Mouse (Mus musculus): Measurements from ENCODE around the gene Adam19.
"Not testable (repeated sequence)": the region's sequence is repeated elsewhere in the genome, so short reads cannot be mapped to it uniquely, and the experiment has no call there.

Gene Adam19

DNA sequence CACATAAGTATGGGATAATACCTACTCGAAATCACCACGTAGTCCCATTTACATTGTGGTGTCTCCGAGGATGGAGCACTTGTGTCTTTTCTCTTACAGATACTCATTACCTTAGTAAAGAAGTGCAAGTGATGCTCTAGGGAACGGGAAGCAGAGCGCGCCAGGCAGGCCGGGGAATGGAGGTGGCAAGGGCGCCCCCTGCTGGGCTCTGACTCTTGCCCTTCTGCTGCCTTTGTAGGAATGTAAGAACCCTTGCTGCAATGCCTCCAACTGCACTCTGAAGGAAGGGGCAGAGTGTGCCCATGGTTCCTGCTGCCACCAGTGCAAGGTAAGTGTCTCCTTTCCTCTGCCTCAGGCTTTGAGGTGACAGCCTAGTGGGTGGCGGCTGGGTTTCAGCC, 72.8 kb downstream of the Adam19 start:
- in situ Hi-C loops (cut with MboI, MseI): no loop called here

DNA sequence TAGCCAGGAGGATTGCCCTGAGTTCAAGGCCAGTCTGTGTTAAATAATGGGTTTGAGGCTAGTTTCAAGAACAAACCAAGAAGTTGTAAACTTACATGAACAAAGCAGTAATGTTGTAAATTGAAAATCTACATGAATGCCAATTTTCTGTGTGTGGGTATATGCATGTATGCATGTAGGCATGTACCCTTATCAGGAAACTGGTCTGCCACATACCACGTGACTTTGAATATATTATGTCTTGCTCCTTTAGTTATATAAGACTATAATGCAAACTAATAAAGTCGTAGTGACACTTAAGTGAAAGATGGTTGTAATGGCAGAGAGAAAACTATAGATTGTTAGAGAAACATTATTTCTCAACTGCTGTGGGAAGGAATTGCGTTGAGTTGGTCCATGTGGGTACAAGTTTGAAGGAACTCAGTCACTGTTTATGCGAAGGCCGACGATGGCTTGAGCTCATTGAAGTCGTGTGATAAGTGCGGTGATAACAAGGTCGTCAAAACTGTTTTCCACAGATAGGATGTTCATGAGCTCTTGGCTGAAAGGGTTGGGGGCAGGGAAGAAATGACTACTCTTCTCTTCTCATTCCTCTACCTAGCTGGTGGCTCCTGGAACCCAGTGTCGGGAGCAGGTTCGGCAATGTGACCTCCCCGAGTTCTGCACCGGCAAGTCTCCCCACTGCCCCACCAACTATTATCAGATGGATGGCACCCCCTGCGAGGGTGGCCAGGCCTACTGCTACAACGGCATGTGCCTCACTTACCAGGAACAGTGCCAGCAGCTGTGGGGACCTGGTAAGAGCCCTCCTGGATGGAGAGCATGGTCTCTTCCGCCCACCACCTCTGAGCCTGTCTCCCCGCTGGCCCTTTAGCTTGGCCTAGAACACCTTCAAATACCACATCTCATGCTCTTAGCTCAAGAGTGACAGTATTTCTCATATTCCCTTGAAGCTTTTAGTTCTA, 75.5 kb downstream of the Adam19 start:
- in situ Hi-C loops (cut with MboI, MseI): no loop called here

DNA sequence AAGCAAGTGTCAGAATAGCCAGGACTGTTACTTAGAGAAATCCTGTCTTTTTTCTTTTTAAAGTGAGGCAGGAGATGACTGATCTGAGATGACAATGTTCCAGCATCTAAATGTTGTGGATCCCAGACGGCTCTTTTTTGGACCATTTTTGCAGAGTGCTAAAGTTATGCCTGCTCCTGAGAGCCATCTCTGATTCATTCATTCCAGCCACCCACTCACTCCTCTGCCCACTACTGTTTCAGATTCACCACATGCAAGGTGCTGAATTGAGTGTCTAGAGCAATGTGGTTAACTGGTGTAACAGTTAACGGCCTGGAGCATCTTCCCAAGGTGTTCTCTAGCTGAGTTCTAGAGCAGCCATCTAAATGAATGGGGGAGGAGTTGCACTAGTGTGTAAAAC, 79.1 kb downstream of the Adam19 start:
- in situ Hi-C loops (cut with MboI, MseI): no loop called here

DNA sequence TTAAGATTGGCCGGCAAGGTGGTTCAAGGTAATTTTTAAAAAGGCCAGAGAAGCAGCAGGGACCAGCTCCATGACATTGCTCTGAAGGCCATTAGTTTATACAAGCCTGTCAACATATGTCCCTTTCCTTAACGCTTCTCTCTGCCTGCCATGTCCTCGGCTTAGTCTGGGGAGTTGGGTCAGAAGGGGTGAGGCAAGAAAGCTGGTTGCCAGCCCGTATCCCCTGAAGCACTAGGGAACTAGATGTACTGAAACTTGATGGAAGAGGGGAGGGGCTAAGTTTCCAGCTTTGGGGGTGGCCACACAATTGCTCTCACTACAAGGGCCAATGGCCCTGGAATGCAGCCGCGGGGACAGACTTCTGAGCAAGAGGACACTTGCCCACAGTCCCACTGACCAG, 87.5 kb downstream of the Adam19 start:
- in situ Hi-C loops (cut with MboI, MseI): no loop called here

DNA sequence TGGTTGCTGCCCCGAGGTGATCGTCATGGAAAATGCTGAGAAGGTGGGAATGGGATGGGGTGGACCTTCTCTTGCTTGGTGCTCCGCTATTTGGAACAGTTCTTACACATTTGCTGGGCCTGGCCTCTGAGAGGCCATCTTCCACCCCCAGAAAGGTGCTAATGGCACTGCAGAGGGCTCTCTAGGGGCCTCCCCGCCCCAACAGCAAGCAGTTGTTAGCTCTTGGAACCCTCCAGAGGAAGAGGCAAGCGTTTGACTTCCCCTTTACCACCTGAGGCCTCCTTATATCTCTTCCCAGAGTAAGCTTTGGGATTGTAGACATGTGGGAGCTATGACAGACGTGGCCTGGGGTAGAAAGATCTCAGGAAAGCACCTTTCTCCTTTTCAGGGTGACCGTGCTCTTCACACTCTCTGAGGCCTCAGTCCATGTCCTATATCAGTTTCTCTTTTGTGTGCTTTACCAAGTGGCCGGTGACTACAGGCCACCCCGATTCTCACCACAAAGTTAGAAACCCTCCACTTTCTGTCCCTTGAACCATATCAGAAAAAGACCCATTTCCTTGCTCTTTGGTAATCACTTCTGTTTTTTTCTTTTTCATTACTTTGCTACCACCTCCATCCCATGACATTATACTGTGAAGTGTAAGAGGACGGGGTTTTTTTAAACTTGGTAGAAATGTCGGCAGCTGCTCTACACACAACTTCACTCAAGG, 89.5 kb downstream of the Adam19 start:
- in situ Hi-C loops (cut with MboI, MseI): no loop called here

DNA sequence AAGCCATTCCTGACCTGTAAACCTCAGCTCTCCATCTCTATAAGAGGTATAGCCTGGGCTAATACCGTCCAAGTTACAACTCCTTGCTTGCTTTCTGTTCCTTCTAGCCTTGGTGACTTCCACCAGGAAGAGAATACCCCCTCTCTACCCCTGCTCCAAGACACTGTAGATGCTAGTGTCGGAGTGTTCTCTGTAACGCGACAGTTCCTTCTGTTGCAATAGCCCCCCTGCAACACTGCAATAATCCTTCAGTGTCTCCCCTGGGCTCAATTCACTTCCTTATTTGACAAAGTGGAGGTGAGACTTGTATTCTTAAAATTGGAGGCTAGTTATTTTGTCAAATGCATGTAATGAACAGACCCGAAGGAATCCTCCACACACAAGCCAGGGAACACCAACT, 90.8 kb downstream of the Adam19 start:
- in situ Hi-C loops (cut with MboI, MseI): no loop called here

DNA sequence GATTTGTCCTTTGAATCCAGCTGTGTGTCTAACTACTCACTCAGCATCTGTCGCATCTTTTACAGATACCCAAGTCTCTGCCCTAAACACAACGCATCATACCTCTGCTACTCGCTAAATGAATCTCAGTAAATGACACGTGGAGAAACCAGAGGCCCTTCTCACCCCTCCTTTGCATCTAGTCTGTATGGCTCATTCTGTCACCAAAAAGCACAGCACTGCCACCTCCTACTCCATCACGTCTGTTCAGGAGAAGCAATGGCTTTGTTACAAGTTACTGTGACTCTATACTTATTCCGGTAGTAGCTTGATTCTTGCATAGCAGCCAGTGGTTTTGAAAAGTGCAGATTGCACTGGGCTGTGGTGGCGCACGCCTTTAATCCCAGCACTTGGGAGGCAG, 101.2 kb downstream of the Adam19 start:
- in situ Hi-C loops (cut with MboI, MseI): no loop called here

DNA sequence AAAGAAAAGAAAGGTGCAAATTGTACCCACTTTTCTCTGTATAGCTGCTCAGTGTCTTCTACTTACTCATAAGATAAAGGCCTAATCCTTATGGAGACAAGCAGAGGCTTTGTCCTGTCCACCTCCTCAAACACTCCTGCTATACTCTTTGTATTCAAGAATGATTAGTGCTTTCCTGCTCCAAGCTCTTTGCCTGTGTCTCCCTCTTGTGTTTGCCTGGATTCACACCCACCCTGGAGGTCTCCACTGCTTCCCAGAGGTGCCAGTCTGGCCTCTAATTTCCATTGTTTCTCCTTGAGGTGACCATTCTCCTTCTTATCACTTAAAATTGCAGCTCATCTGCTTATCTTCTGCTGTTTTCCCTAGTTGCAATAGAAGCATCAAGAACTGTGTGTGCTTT, 101.7 kb downstream of the Adam19 start:
- in situ Hi-C loops (cut with MboI, MseI): no loop called here

DNA sequence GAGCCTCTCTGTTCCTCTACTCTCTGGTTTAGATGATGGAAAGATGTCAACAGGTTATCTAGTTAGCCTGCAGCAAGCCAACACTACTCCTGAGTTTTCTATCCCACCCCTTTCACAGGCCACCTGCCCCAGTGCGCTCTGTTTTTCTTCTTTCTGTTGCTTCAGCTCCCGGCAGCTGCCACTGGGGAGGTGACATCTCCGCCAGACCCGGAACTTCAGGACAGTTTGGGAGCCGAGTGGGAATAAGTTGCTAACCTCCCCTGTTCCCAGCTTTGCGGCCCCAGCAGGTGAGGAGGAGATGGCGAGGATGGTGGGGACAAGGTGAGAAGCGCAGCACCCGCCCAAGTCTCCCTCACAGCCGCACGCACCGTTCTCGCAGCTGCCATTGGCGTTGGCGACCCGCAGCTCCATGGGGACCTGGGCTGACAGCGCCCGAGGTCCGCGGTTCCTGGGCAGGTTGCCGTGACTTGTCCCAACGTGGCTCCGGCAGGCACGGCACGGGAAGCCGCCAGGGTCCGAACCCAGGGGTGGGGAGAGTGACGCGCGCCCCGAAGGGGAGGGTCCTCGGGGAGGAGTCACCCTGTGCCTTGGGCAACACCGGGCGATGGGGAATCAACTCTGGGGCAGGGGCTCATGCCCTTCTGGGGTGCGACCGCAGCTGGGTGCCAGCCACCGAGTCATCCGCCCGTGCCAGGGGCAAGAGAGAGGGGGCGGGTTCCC, 110.2 kb downstream of the Adam19 start, which contains the start of gene Nipal4:
Nipal4 (minus strand) TSS at position 643 of the 720 bp plus-strand sequence.
- in situ Hi-C loops (cut with MboI, MseI): no loop called here

DNA sequence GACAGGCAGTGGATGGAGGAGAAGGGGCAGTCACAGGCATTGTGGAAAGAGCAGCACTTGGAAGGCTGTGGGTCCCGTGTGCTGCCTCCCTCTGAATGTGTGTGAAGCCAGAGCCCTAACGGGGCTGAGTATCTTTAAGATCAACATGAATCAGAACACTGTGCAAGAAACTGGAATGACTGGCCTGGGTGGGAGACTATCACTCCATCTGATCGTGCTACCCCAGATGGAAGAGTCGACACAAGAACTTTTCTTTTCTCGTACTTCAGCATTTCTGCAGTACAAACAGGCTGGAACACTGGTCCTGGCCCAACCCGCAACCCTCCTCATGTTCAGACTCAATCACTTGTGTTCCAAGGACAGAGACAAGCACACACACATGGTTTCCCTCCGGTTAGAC, 112.7 kb downstream of the Adam19 start:
- in situ Hi-C loops (cut with MboI, MseI): no loop called here

DNA sequence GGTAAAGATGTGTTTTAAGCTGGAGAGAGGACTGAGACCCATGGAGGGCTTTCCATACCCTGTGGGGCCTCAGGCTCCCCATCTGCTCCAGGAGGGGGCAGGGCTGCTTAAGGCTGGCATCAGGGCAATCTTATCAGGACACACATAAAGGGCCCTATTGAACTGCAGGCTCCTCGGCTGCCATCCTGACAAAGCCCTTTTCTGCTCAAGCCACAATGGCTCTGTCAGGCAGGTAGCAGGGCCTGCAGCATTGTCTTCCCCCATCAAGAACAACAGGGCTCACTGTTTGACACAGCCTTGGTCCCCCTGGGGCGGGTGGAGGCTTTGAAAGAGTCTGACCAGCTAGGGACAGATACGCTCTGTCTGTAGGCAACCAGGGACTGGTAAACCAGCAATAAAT, 114.1 kb downstream of the Adam19 start:
- in situ Hi-C loops (cut with MboI, MseI): no loop called here

DNA sequence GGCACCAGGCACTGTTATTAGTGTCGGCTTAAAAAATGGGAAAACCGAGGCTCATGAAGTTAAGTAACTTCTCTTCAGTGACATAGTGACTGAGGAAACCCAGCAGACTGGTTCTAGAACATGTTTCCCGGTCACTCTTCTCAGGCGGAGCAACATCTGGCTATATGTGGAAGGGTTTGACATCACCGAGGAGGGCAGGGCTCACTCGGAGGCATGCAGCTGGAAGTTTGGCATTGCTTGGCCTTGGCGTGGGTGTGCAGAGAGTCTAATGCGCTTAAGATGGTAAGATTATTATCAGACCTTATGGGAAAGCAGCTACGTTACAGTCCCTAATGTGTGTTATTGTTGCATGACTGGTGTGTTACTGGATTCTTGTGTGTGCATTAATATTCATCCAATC, 116.3 kb downstream of the Adam19 start:
- in situ Hi-C loops (cut with MboI, MseI): no loop called here

DNA sequence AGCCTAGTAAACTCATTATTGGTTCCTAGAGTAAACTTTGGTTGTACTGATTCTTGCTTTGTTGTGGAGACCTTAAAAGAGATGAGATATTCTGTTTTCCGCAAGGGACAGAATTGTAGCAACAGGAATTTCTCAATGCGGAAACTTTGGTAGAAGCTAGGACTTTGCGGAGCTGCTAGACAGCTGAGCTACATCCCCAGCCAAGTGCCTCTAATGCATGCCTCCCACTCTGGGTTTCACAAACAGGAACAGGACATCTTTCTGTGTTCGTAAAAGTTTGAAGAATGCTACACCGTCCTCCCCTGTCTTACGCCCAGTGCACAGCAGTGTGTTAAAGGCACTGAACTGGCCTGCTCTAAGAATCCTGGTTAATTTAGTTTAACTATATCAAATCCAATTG, 120.4 kb downstream of the Adam19 start:
- in situ Hi-C loops (cut with MboI, MseI): no loop called here

DNA sequence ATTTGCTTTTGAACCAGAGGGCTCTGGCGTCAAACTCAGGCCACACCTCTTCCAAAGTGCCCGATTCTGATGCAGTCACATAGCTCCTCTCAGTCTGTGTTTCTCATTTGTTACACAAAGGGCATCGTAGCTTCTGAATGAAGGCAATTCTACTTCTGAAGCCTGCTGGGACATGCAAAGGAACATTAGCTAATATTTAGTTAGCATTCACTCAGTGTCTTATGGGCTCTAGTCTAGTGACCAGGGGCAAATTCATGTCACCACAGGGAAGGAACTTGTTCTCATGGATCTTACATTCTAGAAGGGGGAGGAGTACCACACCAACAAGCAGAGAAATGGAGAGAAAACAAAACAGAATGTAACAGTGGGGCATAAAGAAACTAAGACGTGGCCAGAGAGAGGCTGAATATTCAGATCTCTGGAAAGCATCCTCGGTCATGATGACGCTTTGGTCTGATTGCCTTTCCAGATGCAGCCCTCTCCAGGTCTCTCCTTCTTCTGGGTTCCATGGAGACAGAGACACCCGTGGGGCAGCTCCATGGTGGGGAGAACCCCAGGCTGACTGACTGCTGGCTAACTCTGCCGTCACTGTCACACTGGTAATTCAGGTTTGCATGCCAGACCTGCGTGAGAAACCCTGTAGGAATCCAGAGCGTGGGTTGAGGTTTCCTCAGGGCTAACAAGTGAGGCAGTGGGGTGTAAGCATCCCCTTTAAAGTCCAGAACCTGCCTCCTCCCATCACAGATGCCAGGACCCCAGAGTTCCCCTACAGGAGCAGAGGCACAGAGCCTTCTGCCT, 121.7 kb downstream of the Adam19 start:
- in situ Hi-C loops (cut with MboI, MseI): no loop called here

DNA sequence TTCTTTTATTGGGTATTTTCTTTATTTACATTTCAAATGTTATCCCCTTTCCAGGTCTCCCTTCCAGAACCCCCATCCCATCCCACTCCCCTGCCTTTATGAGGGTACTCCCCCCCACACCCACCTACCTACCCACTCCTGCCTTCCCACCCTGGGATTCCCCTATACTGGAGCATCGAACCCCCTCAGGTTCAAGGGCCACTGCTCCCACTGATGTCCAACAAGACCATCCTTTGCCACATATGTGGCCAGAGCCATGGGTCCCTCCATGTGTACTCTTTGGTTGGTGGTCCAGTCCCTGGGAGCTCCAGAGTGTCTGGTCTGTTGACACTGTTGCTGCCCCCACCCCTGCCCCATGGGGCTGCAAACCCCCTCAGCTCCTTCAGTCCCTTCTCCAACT, 126.2 kb downstream of the Adam19 start:
- in situ Hi-C loops (cut with MboI, MseI): not testable (repeated sequence)

DNA sequence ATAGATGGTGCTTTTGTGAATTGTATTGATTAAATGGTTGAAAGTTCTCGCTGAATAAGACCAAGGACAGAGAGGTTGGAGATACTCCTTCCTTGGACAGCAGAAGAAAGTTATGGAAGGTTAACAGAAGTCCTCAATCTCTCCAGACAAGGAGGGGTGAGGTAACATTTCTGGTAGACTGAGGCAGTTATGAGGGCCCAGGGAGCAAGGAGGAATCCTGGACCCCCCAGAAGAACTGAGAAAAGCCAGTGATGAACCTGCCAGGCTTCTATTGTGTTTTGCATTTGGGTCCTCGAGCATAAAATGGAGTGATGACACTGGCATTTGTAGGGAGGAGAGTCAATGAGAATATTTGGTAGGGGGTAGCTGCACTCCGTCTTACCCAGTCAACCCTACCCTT, 129.2 kb downstream of the Adam19 start:
- in situ Hi-C loops (cut with MboI, MseI): no loop called here

DNA sequence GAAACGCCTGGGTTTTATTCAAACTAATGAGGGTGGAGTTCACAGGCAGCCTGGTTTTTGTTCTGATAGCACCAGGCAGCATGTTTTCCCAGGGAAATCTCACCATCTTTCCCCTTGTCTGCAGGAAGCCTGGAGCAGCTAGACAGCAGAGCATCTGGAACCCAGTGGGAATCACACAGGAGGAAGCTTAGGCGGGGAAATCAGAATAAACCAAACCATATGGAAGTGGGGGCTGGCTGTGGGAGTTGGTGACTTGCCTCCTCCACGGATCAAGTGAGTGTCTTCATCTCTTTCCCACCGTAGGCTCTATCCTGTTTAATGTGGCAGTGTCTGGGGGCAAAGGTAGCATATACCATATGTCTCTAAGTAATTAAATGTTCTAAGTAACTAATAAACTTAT, 129.7 kb downstream of the Adam19 start:
- in situ Hi-C loops (cut with MboI, MseI): no loop called here

DNA sequence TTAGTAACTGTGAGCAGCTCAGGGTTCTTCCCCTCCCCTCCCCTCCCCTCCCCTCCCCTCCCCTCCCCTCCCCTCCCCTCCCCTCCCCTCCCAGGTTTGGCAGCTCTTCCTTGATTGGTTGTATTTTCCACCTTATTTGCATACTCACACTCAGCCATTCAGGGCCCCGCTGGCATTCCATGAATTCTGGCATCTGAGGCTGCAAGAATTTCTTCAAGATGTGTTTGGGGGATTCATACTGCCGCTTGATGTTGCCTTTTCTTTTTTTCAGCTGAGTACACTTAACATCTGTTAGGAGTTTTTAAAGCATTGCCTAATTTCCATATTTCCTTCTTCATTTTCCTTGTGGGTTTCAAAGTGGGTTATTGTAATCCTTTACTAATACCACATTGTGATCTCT, 132.5 kb downstream of the Adam19 start:
- in situ Hi-C loops (cut with MboI, MseI): no loop called here

DNA sequence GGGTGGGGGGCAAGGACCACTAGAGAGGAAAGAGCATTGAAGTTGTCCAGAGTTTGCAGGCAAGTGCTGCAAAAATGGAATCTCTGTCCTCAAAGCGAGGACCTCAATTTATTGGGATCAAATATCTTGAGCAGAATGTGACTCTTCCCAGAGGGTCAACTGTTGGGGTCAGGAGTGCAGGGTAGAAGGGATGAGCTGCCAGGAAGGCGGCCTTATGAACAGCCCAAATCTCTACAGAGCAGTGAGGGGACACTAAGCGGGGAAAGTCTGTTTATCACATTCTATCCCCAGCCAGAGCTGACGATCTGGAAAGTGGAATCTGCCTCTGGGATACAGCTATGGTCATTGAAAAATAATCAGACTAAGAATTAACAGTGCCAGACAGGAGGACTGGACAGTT, 138.4 kb downstream of the Adam19 start:
- in situ Hi-C loops (cut with MboI, MseI): no loop called here

Measured in regulatory T cell (primary cell).